Mouse (Mus musculus) stomach, embryonic 14.5 days (tissue): ENCODE results near the gene Spo11. TPM values are rescaled to one million over a fixed set of nuclear protein-coding genes. Genes with fewer than 3 reads are reported as not detected.
A peak's percentile ranks its signal among the peaks of the same experiment; 100 is the strongest.

Source experiments
- ATAC-seq: fragments of 200-750 bp; cut with Nextera tagmentation; 2 replicates; pipeline ENCODE4 v1.8.0; 2017; ENCODE audit warnings: low read depth, moderate TSS enrichment; ENCODE audit not compliant: insufficient number of reproducible peaks, insufficient read depth, low FRiP score
- H3K27ac ChIP-seq: fragments of 300-500 bp; sonication (generic); 2 replicates; pipeline ENCODE4 v1.5.1; 2014; ENCODE audit warnings: mild to moderate bottlenecking, low read length, moderate library complexity, mixed read lengths
- H3K27me3 ChIP-seq: fragments of 300-500 bp; sonication (generic); 2 replicates; pipeline ENCODE4 v1.6.1; 2014; ENCODE audit warnings: low read length, control low read depth, mixed read lengths; ENCODE audit not compliant: control insufficient read depth, insufficient read depth
- H3K36me3 ChIP-seq: fragments of 300-500 bp; sonication (generic); 2 replicates; pipeline ENCODE4 v1.6.1; 2014; ENCODE audit warnings: mild to moderate bottlenecking, control low read depth, low read length, moderate library complexity, mixed read lengths; ENCODE audit not compliant: control insufficient read depth, insufficient read depth
- H3K4me1 ChIP-seq: fragments of 300-500 bp; sonication (generic); 2 replicates; pipeline ENCODE4 v1.6.1; 2014; ENCODE audit warnings: low read length, control low read depth, mixed read lengths; ENCODE audit not compliant: control insufficient read depth, insufficient read depth
- H3K4me2 ChIP-seq: fragments of 300-500 bp; sonication (generic); replicated peaks from 2 replicates; pipeline ENCODE4 v1.6.1; 2014; ENCODE audit warnings: low read depth, low read length, control low read depth
- H3K4me3 ChIP-seq: fragments of 300-500 bp; sonication (generic); 2 replicates; pipeline ENCODE4 v1.5.1; 2014; ENCODE audit warnings: low read depth, low read length, control low read depth
- H3K9ac ChIP-seq: fragments of 300-500 bp; sonication (generic); replicated peaks from 2 replicates; pipeline ENCODE4 v1.6.1; 2014; ENCODE audit warnings: low read depth, mild to moderate bottlenecking, control low read depth, low read length, moderate library complexity, mixed read lengths
- H3K9me3 ChIP-seq: fragments of 300-500 bp; sonication (generic); 2 replicates; pipeline ENCODE4 v1.6.1; 2016; ENCODE audit warnings: low read depth, low read length, control low read depth; ENCODE audit not compliant: control insufficient read depth
- WGBS: fragments of 180-500 bp; shearing (Covaris S2); extraction: QIAGEN DNeasy Blood & Tissue Kit; methylation state at CpG from one replicate; pipeline ENCODE4 v1.1.7; 2014; 5-methylcytosine and 5-hydroxymethylcytosine counted together
- polyA plus RNA-seq: library from polyadenylated mRNA; unstranded; fragments of >200 nt; fragmentation: Nextera tagmentation; extraction: Ambion mirVana; gene quantifications from 2 replicates; pipeline ENCODE4 v1.2.1, GENCODE M21; 2014

The Spo11 gene
- polyA plus RNA-seq, 1 experiment from 2014 or later: 0.54 TPM

- no peak for ATAC-seq
- Histone ChIP-seq H3K36me3 (no peaks in the 10 kb centered on the region), H3K4me1 (peaks cover 64% of the 10 kb centered on the region), H3K4me2 (peak overlapping the region; percentile 99), H3K27ac (peak overlapping the region; percentile 78), H3K27me3 (no peaks in the 10 kb centered on the region), H3K4me3 (no peak overlapping the region), H3K9ac (0 out of 2 replicates have a peak overlapping the region, but pooled peaks have one; percentile 14), H3K9me3 (no peaks in the 10 kb centered on the region)
- 60% methylated on average over 5 of the region's 5 CpGs for WGBS
These were observed 40.7 kb upstream of the Spo11 start for GRCm38 (mm10) chr2:172936844-172937243.

- no peaks in the 10 kb centered on the region for H3K9me3 ChIP-seq
- H3K4me2 ChIP-seq: peak overlapping the region; percentile 99
- H3K36me3 ChIP-seq: no peaks in the 10 kb centered on the region
- H3K27me3 ChIP-seq: no peaks in the 10 kb centered on the region
- peak overlapping the region; percentile 62 for H3K4me3 ChIP-seq
- peaks cover 66% of the 10 kb centered on the region for H3K4me1 ChIP-seq
- ATAC-seq: no peak
- peak overlapping the region; percentile 78 for H3K27ac ChIP-seq
- H3K9ac ChIP-seq: no peak overlapping the region
- WGBS: 42% methylated on average over 12 of the region's 12 CpGs
These were observed 39.9 kb upstream of the Spo11 start for GRCm38 (mm10) chr2:172937326-172938190.

DNA sequence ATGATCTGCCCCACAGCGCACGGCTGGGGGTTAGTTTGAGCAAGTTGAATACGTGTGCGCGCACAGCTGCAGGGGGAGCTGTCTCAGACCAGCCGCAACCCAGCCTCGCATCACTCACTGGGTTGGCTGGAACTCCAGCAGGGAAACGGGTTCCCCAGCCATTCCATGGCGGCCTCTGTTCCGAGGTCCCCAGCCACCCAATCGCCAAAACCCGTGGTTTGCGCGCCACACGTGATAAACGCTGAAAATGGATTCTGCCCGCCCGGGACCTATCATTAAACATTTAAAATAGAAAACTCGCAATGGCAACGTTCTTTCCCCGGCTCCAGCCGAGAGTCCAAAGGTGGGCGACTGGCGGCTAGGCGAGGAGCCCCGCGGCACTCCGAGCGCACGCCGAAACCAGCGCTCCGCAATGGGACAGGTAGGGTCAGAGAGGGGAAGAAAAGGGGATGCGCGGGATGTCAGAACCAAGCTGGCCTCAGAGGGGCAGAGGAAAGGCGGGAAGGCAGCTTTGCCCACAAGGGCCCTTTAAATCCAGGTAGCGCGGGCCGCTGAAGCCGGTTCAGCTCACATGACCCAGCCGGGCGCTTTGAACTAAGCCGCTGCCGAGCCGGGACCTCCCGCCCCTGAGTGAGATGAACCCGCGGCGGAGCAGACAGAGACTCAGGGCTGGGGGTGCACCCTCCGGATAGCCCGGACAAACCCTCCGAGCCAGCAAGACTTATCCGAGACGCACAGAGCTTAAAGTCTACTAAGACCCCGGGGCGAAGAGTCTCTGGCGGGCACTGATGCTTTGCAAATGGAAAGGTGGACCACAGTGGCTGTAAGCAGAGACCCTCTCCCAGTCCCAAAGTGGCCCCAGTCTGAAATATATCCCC, 38.5 kb upstream of the Spo11 start:
- peak; percentile 54 for ATAC-seq
- WGBS: under 1% methylated on average over 57 of the region's 57 CpGs

GRCm38 (mm10) chr2:172939639-172940002, 37.9 kb upstream of the Spo11 start:
- Histone ChIP-seq H3K4me3 (peak overlapping the region; percentile 62), H3K9ac (peak overlapping the region; percentile 59), H3K9me3 (no peaks in the 10 kb centered on the region), H3K36me3 (no peaks in the 10 kb centered on the region), H3K27me3 (no peaks in the 10 kb centered on the region), H3K4me2 (peak overlapping the region; percentile 99), H3K4me1 (peaks cover 53% of the 10 kb centered on the region), H3K27ac (peak overlapping the region; percentile 88)
- ATAC-seq: no peak; the same call in 1 of the 2 replicates
- WGBS: 0% methylated on average over 26 of the region's 26 CpGs

More for the DNA sequence above, 38.5 kb upstream of the Spo11 start:
- Histone ChIP-seq H3K4me3 (peak overlapping the region; percentile 62), H3K4me2 (peak overlapping the region; percentile 99), H3K9ac (peak overlapping the region; percentile 59; the same call in 1 of the 2 replicates), H3K27ac (peak overlapping the region; percentile 74), H3K36me3 (no peaks in the 10 kb centered on the region), H3K9me3 (no peaks in the 10 kb centered on the region), H3K27me3 (no peaks in the 10 kb centered on the region), H3K4me1 (peaks cover 59% of the 10 kb centered on the region)

GRCm38 (mm10) chr2:172940003-172940798, 37.3 kb upstream of the Spo11 start, which contains the start of gene Bmp7:
Gene Bmp7 (minus strand): TSS chr2:172940321.
- no peaks in the 10 kb centered on the region for H3K27me3 ChIP-seq
- peak; percentile 64 for ATAC-seq
- peak within 1 kb of the TSS; percentile 99 for H3K4me2 ChIP-seq
- no peaks in the 10 kb centered on the region for H3K36me3 ChIP-seq
- peak within 1 kb of the TSS; percentile 59 for H3K9ac ChIP-seq
- no peaks in the 10 kb centered on the region for H3K9me3 ChIP-seq
- peak within 1 kb of the TSS; percentile 62 for H3K4me3 ChIP-seq
- H3K4me1 ChIP-seq: peaks cover 47% of the 10 kb centered on the region
- peak within 1 kb of the TSS; percentile 88 for H3K27ac ChIP-seq
- WGBS: under 1% methylated on average over 66 of the region's 82 CpGs

- under 1% methylated on average over 12 of the region's 13 CpGs for WGBS
- Histone ChIP-seq H3K4me3 (peak overlapping the region; percentile 62), H3K9ac (peak overlapping the region; percentile 59; the same call in 1 of the 2 replicates), H3K9me3 (no peaks in the 10 kb centered on the region), H3K4me2 (peak overlapping the region; percentile 99), H3K4me1 (peaks cover 41% of the 10 kb centered on the region), H3K36me3 (no peaks in the 10 kb centered on the region), H3K27ac (peak overlapping the region; percentile 88; the same call in 1 of the 2 replicates), H3K27me3 (no peaks in the 10 kb centered on the region)
- no peak for ATAC-seq
These were observed 36.7 kb upstream of the Spo11 start for GRCm38 (mm10) chr2:172940799-172941163.

- no peak for ATAC-seq
- no peaks in the 10 kb centered on the region; the same call in 1 of the 2 replicates for H3K4me1 ChIP-seq
- H3K36me3 ChIP-seq: no peaks in the 10 kb centered on the region
- WGBS: 36% methylated on average over 5 of the region's 5 CpGs
- no peak overlapping the region for H3K9ac ChIP-seq
- H3K4me3 ChIP-seq: no peak overlapping the region
- no peaks in the 10 kb centered on the region for H3K9me3 ChIP-seq
- H3K4me2 ChIP-seq: no peak overlapping the region
- no peaks in the 10 kb centered on the region for H3K27me3 ChIP-seq
- H3K27ac ChIP-seq: no peak overlapping the region
These were observed 28.4 kb upstream of the Spo11 start for GRCm38 (mm10) chr2:172949051-172949450.
